Mouse (Mus musculus) stomach, embryonic 16.5 days (tissue): ENCODE data around the gene Fam57a. TPM values are rescaled to one million over a fixed set of nuclear protein-coding genes. Genes with fewer than 3 reads are reported as not detected.
A peak's percentile ranks its signal among the peaks of the same experiment; 100 is the strongest.
"Not testable (repeated sequence)": the region's sequence is repeated elsewhere in the genome, so short reads cannot be mapped to it uniquely, and the experiment has no call there.

Source experiments
- ATAC-seq: fragments of 200-750 bp; cut with Nextera tagmentation; 2 replicates; pipeline ENCODE4 v1.8.0; 2017; ENCODE audit warnings: moderate number of reproducible peaks, moderate TSS enrichment; ENCODE audit not compliant: insufficient read depth, low FRiP score
- H3K27ac ChIP-seq: fragments of 300-500 bp; sonication (generic); 2 replicates; pipeline ENCODE4 v1.5.1; 2014; ENCODE audit warnings: low read length
- H3K27me3 ChIP-seq: fragments of 300-500 bp; sonication (generic); 2 replicates; pipeline ENCODE4 v1.6.1; 2014; ENCODE audit warnings: low read length, control low read depth, mixed read lengths; ENCODE audit not compliant: control insufficient read depth, insufficient read depth
- H3K36me3 ChIP-seq: fragments of 300-500 bp; sonication (generic); 2 replicates; pipeline ENCODE4 v1.6.1; 2014; ENCODE audit warnings: low read length; ENCODE audit not compliant: control insufficient read depth, insufficient read depth
- H3K4me1 ChIP-seq: fragments of 300-500 bp; sonication (generic); 2 replicates; pipeline ENCODE4 v1.6.1; 2014; ENCODE audit warnings: low read length, control low read depth, mixed read lengths; ENCODE audit not compliant: control insufficient read depth, insufficient read depth
- H3K4me2 ChIP-seq: fragments of 300-500 bp; sonication (generic); 2 replicates; pipeline ENCODE4 v1.6.1; 2014; ENCODE audit warnings: low read depth, low read length, mixed read lengths
- H3K4me3 ChIP-seq: fragments of 300-500 bp; sonication (generic); replicated peaks from 2 replicates; pipeline ENCODE4 v1.5.1; 2014; ENCODE audit warnings: mild to moderate bottlenecking, low read length
- H3K9ac ChIP-seq: fragments of 300-500 bp; sonication (generic); 2 replicates; pipeline ENCODE4 v1.6.1; 2014; ENCODE audit warnings: low read length
- H3K9me3 ChIP-seq: fragments of 300-500 bp; sonication (generic); replicated peaks from 2 replicates; pipeline ENCODE4 v1.6.1; 2016; ENCODE audit warnings: low read length, control low read depth; ENCODE audit not compliant: control insufficient read depth
- WGBS: fragments of 180-500 bp; shearing (Covaris S2); extraction: QIAGEN DNeasy Blood & Tissue Kit; methylation state at CpG from one replicate; pipeline ENCODE4 v1.1.7; 2014; 5-methylcytosine and 5-hydroxymethylcytosine counted together
- polyA plus RNA-seq: library from polyadenylated mRNA; unstranded; fragments of >200 nt; fragmentation: Nextera tagmentation; extraction: Ambion mirVana; gene quantifications from 2 replicates; pipeline ENCODE4 v1.2.1, GENCODE M21; 2015

Gene Fam57a
- polyA plus RNA-seq, 1 experiment from 2014 or later = 173 TPM

DNA sequence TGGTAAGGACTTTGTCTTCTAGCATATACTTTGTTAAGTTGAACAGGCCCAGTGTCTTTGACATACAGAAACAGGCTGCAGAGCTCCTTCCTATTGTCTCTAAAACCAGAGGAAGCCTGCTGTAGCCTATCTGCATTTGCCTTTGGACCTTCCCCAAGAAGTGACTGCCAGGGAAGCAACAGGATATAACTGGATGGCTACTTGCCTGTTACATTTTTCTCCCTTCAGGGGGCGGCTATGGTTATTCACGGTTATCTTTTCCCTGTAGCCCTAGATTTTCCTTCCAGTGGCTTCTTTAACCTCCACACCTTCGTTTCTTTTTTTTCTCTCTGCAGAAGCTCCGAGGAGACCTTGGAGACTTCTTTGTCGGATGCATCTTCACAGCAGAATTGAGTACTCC is 27.3 kb downstream of the Fam57a start:
- H3K27me3 ChIP-seq = no peaks in the 10 kb centered on the region
- no peak overlapping the region for H3K9ac ChIP-seq
- no peak overlapping the region for H3K27ac ChIP-seq
- no peak overlapping the region for H3K4me3 ChIP-seq
- H3K9me3 ChIP-seq = no peaks in the 10 kb centered on the region
- no peak for ATAC-seq
- H3K36me3 ChIP-seq = 0 out of 2 replicates have a peak, but pooled peaks cover 10% of the 10 kb centered on the region
- H3K4me2 ChIP-seq = no peak overlapping the region
- 86% methylated on average over 5 of the region's 5 CpGs for WGBS
- H3K4me1 ChIP-seq = peaks cover 10% of the 10 kb centered on the region; the same call in 1 of the 2 replicates

DNA sequence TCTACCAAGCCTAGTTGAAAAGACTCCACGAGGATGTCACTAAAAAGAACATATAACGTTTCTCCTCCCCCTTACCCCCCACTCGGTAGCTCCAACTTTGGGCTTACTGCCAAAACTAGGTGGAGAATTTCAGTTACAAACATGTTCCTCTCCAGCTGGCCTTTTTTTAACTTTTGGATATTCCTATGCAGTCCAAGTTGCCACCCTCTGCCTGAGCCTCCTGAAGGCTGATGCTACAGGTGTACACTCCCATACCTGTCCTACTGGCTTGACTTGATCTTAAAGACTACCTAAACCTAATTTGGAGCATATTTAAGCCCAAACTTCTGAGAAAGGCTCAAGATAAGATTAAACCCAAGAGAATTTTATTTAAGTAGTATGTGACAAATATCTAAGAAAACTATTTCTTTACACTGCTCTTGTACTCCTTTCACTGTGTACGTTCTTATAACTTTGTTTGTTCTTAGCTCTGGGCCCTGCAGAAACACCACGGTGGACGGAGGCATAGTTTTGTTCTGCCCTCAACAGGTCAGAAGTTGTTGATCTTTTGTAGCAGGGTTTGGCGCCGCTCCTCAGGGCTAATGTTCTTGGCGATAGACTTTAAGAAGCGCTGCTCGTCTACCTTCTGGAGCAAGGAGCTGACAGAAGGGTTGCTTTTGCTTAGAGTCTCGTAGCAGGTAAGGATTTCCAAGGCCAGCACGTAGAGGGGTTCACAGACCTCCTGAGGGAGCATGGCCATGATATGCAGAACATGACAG is 30.9 kb downstream of the Fam57a start:
- ATAC-seq = no peak
- peaks cover 22% of the 10 kb centered on the region; the same call in 1 of the 2 replicates for H3K36me3 ChIP-seq

DNA sequence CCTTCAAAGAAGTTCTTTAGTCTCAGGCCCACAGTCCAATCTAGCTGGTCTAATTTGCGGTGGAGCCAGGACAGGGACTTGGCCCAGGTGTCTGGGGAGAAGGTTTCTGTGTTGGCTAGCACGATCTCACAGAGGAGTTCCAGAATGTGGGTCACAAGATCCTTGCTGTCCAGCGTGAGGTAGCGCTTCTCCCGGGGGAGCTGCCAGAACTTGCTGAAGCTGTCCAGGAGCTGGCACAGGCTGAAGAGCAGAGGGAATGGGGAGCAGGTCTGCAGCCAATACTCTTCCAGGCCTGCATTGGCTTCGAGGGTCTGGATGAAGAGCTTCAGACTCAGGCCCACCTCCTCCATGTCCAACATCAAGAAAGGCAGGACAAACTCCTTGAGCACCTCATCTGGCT is 32.1 kb downstream of the Fam57a start:
- H3K9me3 ChIP-seq, ATAC-seq, H3K4me3 ChIP-seq, H3K4me1 ChIP-seq, H3K9ac ChIP-seq, H3K27me3 ChIP-seq, H3K4me2 ChIP-seq, H3K27ac ChIP-seq: not testable (repeated sequence)
- peaks cover 22% of the 10 kb centered on the region; the same call in 1 of the 2 replicates for H3K36me3 ChIP-seq
- 96% methylated on average over 4 of the region's 6 CpGs for WGBS

More for the DNA sequence above, 30.9 kb downstream of the Fam57a start:
- Histone ChIP-seq H3K27me3 (no peaks in the 10 kb centered on the region), H3K9me3 (no peaks in the 10 kb centered on the region), H3K27ac (peak overlapping the region; percentile 70), H3K4me2 (no peak overlapping the region), H3K4me1 (peaks cover 6% of the 10 kb centered on the region; the same call in 1 of the 2 replicates), H3K9ac (no peak overlapping the region), H3K4me3 (no peak overlapping the region)
- WGBS = 63% methylated on average over 13 of the region's 13 CpGs

DNA sequence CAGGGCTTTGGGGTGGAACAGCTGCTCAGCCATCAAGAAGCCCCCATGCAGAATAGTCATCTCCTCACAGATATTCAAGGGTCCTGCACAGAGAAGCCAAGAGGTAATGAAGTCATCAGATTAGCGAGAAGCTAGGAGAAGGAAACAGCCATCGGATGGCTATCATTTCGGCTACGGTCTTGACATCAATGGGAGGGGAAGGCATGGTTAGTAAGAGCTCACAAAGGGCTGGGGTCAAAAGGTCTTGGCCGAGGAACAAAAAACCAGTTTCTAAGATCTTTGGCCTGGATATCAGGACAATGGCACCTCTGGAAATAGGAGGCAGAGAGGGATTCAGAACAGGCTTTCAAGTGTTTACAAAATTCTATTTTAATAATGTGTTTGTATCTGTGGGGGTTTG is 34.4 kb downstream of the Fam57a start:
- no peak overlapping the region for H3K4me2 ChIP-seq
- no peak overlapping the region for H3K4me3 ChIP-seq
- no peak for ATAC-seq
- no peaks in the 10 kb centered on the region for H3K9me3 ChIP-seq
- no peak overlapping the region for H3K9ac ChIP-seq
- 80% methylated on average over 5 of the region's 5 CpGs for WGBS
- peaks cover 15% of the 10 kb centered on the region; the same call in 1 of the 2 replicates for H3K36me3 ChIP-seq
- no peaks in the 10 kb centered on the region for H3K27me3 ChIP-seq
- H3K4me1 ChIP-seq = peaks cover 14% of the 10 kb centered on the region
- H3K27ac ChIP-seq = no peak overlapping the region

DNA sequence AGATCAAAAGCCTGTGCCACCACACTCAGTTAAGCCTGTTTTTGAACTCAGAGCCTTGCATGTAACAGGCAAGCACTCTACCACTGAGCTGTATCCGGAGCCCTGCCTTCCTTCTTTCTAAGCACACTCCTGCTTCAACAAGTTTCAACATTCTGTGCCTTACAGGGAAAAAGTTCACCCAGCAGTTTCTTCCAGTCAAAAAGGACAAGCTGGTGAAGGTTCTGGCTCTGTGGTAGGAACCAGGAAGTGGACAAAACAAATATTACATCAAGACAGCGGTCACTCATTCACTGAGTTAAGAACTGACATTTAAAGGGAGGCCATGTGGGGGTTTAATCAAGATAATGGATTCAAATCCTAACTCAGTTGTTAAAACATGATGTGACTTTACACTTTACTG is 35.5 kb downstream of the Fam57a start:
- peaks cover 11% of the 10 kb centered on the region for H3K4me1 ChIP-seq
- H3K4me2 ChIP-seq = no peak overlapping the region
- no peak for ATAC-seq
- peaks cover 12% of the 10 kb centered on the region; the same call in 1 of the 2 replicates for H3K36me3 ChIP-seq
- no peaks in the 10 kb centered on the region for H3K9me3 ChIP-seq
- WGBS = 76% methylated on average over 2 of the region's 2 CpGs
- H3K27ac ChIP-seq = peak overlapping the region; percentile 69
- no peak overlapping the region for H3K9ac ChIP-seq
- no peaks in the 10 kb centered on the region for H3K27me3 ChIP-seq
- H3K4me3 ChIP-seq = no peak overlapping the region

DNA sequence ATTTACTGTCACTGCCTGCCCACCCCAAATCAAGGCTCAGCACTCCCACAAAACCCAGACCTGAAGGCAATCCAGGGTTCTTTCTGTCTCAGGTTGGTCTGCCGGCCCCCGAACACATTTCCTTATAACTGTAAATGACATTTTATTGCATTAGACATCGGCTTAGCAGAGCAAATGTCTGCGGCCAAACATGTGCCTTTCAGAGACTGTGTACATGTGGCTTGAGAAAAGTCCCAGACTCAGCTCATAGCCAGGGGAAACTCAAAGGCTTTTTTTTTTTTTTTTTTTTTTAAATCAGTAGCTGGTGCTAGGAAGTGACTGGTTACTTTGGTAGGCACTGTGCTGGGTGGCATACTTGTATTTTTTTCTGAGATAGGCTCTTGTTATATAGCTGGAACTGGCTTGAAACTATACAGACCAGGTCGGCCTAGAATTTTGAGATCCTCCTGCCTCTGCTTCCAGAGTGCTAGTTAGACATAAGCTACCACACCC is 36.6 kb downstream of the Fam57a start:
- Histone ChIP-seq H3K9ac (no peak overlapping the region; the same call in 1 of the 2 replicates), H3K4me1 (peaks cover 11% of the 10 kb centered on the region), H3K9me3 (no peaks in the 10 kb centered on the region), H3K36me3 (peaks cover 12% of the 10 kb centered on the region; the same call in 1 of the 2 replicates), H3K4me2 (peak overlapping the region; percentile 85), H3K27ac (peak overlapping the region; percentile 98), H3K27me3 (no peaks in the 10 kb centered on the region), H3K4me3 (peak overlapping the region; percentile 92)
- ATAC-seq = no peak
- WGBS = 84% methylated on average over 5 of the region's 5 CpGs

DNA sequence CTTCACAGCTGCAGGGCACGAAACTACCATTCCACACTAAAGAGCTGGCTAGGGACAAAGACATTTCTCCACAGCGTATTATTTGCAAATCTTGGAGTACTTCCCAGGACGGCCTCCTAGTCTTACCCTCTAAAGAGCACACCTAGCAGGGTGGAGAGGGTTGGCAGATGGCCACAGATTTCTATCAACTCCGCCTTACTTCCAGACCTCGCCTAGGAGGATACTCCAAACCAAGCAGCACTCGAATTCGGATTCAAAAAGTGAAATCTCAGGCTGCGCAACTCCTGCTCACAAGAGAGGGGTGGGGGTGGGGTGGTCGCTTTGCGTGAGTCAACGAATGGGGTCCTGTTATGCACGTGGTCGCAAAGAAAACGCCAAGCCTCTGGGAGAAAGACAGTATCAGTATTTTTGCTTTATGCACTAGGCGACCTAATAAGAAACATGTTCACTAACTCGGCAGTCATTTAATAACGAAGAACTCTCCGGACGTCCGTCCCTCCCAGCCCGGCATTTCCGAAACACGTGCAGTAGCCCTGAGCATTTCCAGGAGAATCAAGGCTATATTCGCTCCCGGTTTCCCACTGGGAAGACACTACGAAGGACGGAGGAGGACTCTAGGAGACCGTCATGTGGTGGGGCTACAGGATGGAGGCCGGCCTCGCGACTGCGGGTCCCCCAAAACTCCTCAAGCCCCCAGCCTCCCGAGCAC is 37.4 kb downstream of the Fam57a start:
- Histone ChIP-seq H3K36me3 (peaks cover 12% of the 10 kb centered on the region; the same call in 1 of the 2 replicates), H3K27ac (peak overlapping the region; percentile 98), H3K27me3 (no peaks in the 10 kb centered on the region), H3K4me1 (peaks cover 11% of the 10 kb centered on the region), H3K4me2 (peak overlapping the region; percentile 85), H3K4me3 (peak overlapping the region; percentile 92), H3K9me3 (no peaks in the 10 kb centered on the region), H3K9ac (peak overlapping the region; percentile 97)
- peak; percentile 45 for ATAC-seq
- WGBS = 1% methylated on average over 33 of the region's 33 CpGs

DNA sequence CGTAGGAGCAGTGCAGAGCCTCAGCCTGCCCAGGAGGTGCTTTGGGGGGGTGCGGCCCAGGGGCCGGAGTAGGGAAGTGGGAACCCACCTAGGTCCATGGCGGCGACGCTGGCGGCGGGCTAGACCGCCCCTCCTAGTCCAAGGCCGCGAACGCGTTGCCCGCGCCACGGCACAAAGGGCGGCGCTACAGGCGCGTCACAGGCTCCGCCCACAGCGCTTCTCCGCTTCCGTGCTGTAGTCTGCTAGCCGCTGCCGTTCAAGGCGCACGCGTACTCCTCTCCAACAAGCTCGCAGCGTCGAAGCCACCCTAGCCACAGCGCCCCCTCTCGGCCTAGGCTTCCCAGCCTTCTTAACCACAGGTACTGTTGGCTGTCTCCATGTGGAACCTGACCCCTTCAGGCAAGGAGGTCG is 37.9 kb downstream of the Fam57a start, which contains the start of the genes Dbil5 and Gemin4:
Gene Dbil5, plus strand, starts transcription at position 219 of the 411 bp plus-strand sequence.
Gene Gemin4, minus strand, starts transcription at position 275 of the 411 bp plus-strand sequence.
- peaks cover 11% of the 10 kb centered on the region for H3K4me1 ChIP-seq
- WGBS = under 1% methylated on average over 35 of the region's 35 CpGs
- H3K4me3 ChIP-seq = peak within 1 kb of the TSS; percentile 92
- H3K9me3 ChIP-seq = no peaks in the 10 kb centered on the region
- no peaks in the 10 kb centered on the region for H3K27me3 ChIP-seq
- peak within 1 kb of the TSS; percentile 85 for H3K4me2 ChIP-seq
- H3K27ac ChIP-seq = peak within 1 kb of the TSS; percentile 98
- ATAC-seq = peak; percentile 97
- H3K9ac ChIP-seq = peak within 1 kb of the TSS; percentile 97
- H3K36me3 ChIP-seq = peaks cover 12% of the 10 kb centered on the region; the same call in 1 of the 2 replicates
